ENCODE assay signal across 8 mouse cellular contexts in genomic region chr7:45921242-45921621, GRCm38 (mm10). TPM values are rescaled to one million over a fixed set of nuclear protein-coding genes. Genes with fewer than 3 reads are reported as not detected.
A peak's percentile ranks its signal among the peaks of the same experiment; 100 is the strongest.
DNase-seq lines count a peak whose midpoint lies in the region; ATAC-seq and TF ChIP-seq lines count a peak whose summit lies in the region.

TSS of gene Emp3 (minus strand) at chr7:45921404.

- peak within 1 kb of the TSS; percentile 80 for H3K27ac ChIP-seq in brown adipose tissue, adult 24 weeks (replicated peaks; ENCODE audit: low read depth, low read length)
- peak within 1 kb of the TSS; percentile 91 for H3K27ac ChIP-seq in intestine, embryonic 15.5 days
- H3K27ac ChIP-seq in lung, postnatal 0 days (ENCODE audit: low read length): peak within 1 kb of the TSS; percentile 93

- no peak for TF ChIP-seq CTCF in E14TG2a.4 (conservative IDR thresholded peaks at IDR 0.05; ENCODE audit: low read length)
- no peak for TF ChIP-seq CTCF in lung, postnatal 0 days (IDR thresholded peaks at IDR 0.05)

- ATAC-seq in intestine, embryonic 15.5 days: no peak
- no peak for ATAC-seq in lung, postnatal 0 days

- 13% methylated on average over 9 of the region's 9 CpGs for WGBS in intestine, embryonic 15.5 days
- 17% methylated on average over 7 of the region's 9 CpGs for WGBS in lung, postnatal 0 days

- H3K4me2 ChIP-seq in intestine, embryonic 15.5 days (replicated peaks): peak within 1 kb of the TSS; percentile 77
- H3K4me2 ChIP-seq in lung, postnatal 0 days (replicated peaks; ENCODE audit: low read depth, low read length): peak within 1 kb of the TSS; percentile 63

- peaks cover 7% of the 10 kb centered on the region; the same call in 1 of the 2 replicates for H3K27me3 ChIP-seq in E14TG2a.4 (ENCODE audit: insufficient read depth, low read length)
- H3K27me3 ChIP-seq in intestine, embryonic 15.5 days (replicated peaks): no peaks in the 10 kb centered on the region
- H3K27me3 ChIP-seq in lung, postnatal 0 days (replicated peaks; ENCODE audit: insufficient read depth, low read length): no peaks in the 10 kb centered on the region

- H3K4me1 ChIP-seq in E14TG2a.4 (replicated peaks; ENCODE audit: low read depth, low read length): peaks cover 84% of the 10 kb centered on the region
- H3K4me1 ChIP-seq in brown adipose tissue, adult 24 weeks (ENCODE audit: control insufficient read depth, insufficient read depth, insufficient read length, low read length): 0 out of 2 replicates have a peak, but pooled peaks cover 3% of the 10 kb centered on the region
- H3K4me1 ChIP-seq in intestine, embryonic 15.5 days (replicated peaks): peaks cover 62% of the 10 kb centered on the region
- H3K4me1 ChIP-seq in lung, postnatal 0 days (ENCODE audit: insufficient read depth, low read depth, low read length): peaks cover 28% of the 10 kb centered on the region

- DNase-seq in gonadal fat pad, adult 2 months (ENCODE audit: low read depth): no peak
- DNase-seq in lung, postnatal 0 days (ENCODE audit: low spot score): peak; percentile 78
- peak; percentile 73 for DNase-seq in skeletal muscle tissue, adult 2 months (ENCODE audit: low read depth, low spot score)
- no peak for DNase-seq in embryo, embryonic 9.5 days (ENCODE audit: extremely low spot score)
- DNase-seq in layer of hippocampus, adult 11-12 months (ENCODE audit: low spot score): no peak

- no peak for TF ChIP-seq EP300 in lung, postnatal 0 days (IDR thresholded peaks at IDR 0.05)

- no peaks in the 10 kb centered on the region for H3K9me3 ChIP-seq in E14TG2a.4 (ENCODE audit: low read length)
- no peaks in the 10 kb centered on the region for H3K9me3 ChIP-seq in intestine, embryonic 15.5 days
- H3K9me3 ChIP-seq in lung, postnatal 0 days (ENCODE audit: low read length): no peaks in the 10 kb centered on the region

- H3K9ac ChIP-seq in intestine, embryonic 15.5 days: peak within 1 kb of the TSS; percentile 59
- peak within 1 kb of the TSS; percentile 44 for H3K9ac ChIP-seq in lung, postnatal 0 days (replicated peaks; ENCODE audit: low read depth)

- peak within 1 kb of the TSS; percentile 53 for H3K4me3 ChIP-seq in E14TG2a.4 (replicated peaks; ENCODE audit: low read length)
- H3K4me3 ChIP-seq in brown adipose tissue, adult 24 weeks (ENCODE audit: insufficient read depth, low read depth, low read length): peak within 1 kb of the TSS; percentile 58
- H3K4me3 ChIP-seq in intestine, embryonic 15.5 days (replicated peaks): peak within 1 kb of the TSS; percentile 40
- peak within 1 kb of the TSS; percentile 42 for H3K4me3 ChIP-seq in lung, postnatal 0 days (ENCODE audit: low read depth, low read length)

- no peaks in the 10 kb centered on the region; the same call in 1 of the 2 replicates for H3K36me3 ChIP-seq in E14TG2a.4 (ENCODE audit: insufficient read depth, low read length)
- H3K36me3 ChIP-seq in intestine, embryonic 15.5 days: no peaks in the 10 kb centered on the region; the same call in 1 of the 2 replicates
- H3K36me3 ChIP-seq in lung, postnatal 0 days (ENCODE audit: insufficient read depth, low read length): no peaks in the 10 kb centered on the region

RNA-seq across cellular contexts. Expression of gene Emp3, which starts in this region (rescaled TPM):
- polyA plus RNA-seq in brown adipose tissue, adult 24 weeks (2012; ENCODE audit: insufficient read depth, insufficient read length, missing spikeins): 18.1 and 29.0 TPM in 2 replicates
- 91.6 and 139 TPM in 2 replicates for polyA plus RNA-seq in gonadal fat pad, adult 2 months (2012; rRNA removed)
- polyA plus RNA-seq in intestine, embryonic 15.5 days (2015; fragmentation: Nextera tagmentation; extraction: Ambion mirVana): 141 and 168 TPM in 2 replicates
- polyA plus RNA-seq in lung, postnatal 0 days (2015; fragmentation: Nextera tagmentation; extraction: Ambion mirVana): 233 and 255 TPM in 2 replicates

Comparison
In these comparisons a context has a peak if more than half of its experiments do, and no peak if none do; other contexts are left out.
1. DNase-seq: peak in lung, postnatal 0 days (single experiment) and skeletal muscle tissue, adult 2 months (single experiment); none in gonadal fat pad, adult 2 months (single experiment), embryo, embryonic 9.5 days (single experiment) and layer of hippocampus, adult 11-12 months (single experiment).
2. Peak in every context shown above with its lines, with median percentiles within 50 percentile points of each other: H3K4me3 ChIP-seq and H3K27ac ChIP-seq.